Mouse (Mus musculus) heart, postnatal 0 days (tissue): ENCODE data around the gene Cbx2.

Experiments used
- CTCF ChIP-seq: IDR thresholded peaks from 2 replicates; pipeline ENCODE4 v1.5.1; 2016; ENCODE audit warnings: antibody characterized with exemption, control low read depth, low read depth
- EP300 ChIP-seq: IDR thresholded peaks from 2 replicates; pipeline ENCODE4 v1.6.1; 2016; ENCODE audit warnings: antibody characterized with exemption, low read depth

DNA sequence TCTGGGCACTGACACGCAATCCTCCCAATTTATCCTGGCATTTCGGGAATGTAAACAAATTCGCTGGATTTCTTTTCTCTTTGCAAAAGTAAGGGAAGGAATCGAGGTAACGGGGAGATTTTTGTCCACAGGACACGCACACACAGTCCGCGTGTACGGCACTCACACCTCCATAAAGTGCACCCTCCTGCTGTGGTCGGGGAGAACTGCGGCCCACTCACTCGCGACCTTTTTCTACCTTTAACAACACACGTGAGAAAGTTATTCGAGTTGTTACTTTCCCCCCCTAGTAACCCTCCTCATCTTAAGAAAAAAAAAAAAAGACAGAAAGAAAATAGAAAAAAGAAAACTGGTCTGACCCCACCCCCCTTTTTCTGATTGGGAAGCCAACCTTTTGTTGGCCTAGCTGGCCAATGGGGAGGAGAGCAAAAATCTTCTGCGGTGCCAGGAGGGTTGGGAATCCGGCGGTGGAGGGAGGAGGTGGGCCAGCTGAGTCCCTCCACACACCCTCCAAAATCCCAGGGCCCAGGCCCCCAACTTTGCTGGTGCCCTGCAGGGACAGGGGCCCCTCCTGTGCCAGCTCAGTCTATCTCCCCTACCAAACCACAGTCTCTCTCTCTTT, 15.1 kb downstream of the Cbx2 start:
- TF ChIP-seq EP300 = no peak
- no peak for TF ChIP-seq CTCF
